ENCODE assay signal across 8 mouse cellular contexts in genomic region chr2:178098021-178098420, GRCm38 (mm10). TPM values are rescaled to one million over a fixed set of nuclear protein-coding genes. Genes with fewer than 3 reads are reported as not detected.
DNase-seq lines count a peak whose midpoint lies in the region; ATAC-seq and TF ChIP-seq lines count a peak whose summit lies in the region.

No protein-coding gene starts in this region.

- no peaks in the 10 kb centered on the region for H3K9me3 ChIP-seq in kidney, embryonic 16.5 days (ENCODE audit: low read length)
- no peaks in the 10 kb centered on the region for H3K9me3 ChIP-seq in limb, embryonic 11.5 days (ENCODE audit: control insufficient read depth, low read length)

- no peak for TF ChIP-seq POLR2A in kidney, adult 2 months (IDR thresholded peaks at IDR 0.05; ENCODE audit: low read depth, low read length)

- TF ChIP-seq CTCF in kidney, adult 2 months (conservative IDR thresholded peaks at IDR 0.05; ENCODE audit: insufficient read depth, insufficient read length, low read depth, low read length), result peak; percentile 69

- 11% methylated on average over 2 of the region's 2 CpGs for WGBS in kidney, adult 2 months
- 5% methylated on average over 2 of the region's 2 CpGs for WGBS in kidney, embryonic 16.5 days
- 7% methylated on average over 2 of the region's 2 CpGs for WGBS in limb, embryonic 11.5 days

- H3K27ac ChIP-seq in kidney, adult 2 months (ENCODE audit: insufficient read depth, low read depth, low read length), result no peak overlapping the region
- H3K27ac ChIP-seq in kidney, embryonic 16.5 days (ENCODE audit: low read length), result no peak overlapping the region
- H3K27ac ChIP-seq in limb, embryonic 11.5 days (replicated peaks; ENCODE audit: low read depth, low read length), result no peak overlapping the region

- no peak overlapping the region for H3K9ac ChIP-seq in kidney, embryonic 16.5 days (replicated peaks; ENCODE audit: low read length)
- H3K9ac ChIP-seq in limb, embryonic 11.5 days (ENCODE audit: low read length), result no peak overlapping the region

- no peaks in the 10 kb centered on the region for H3K4me1 ChIP-seq in kidney, adult 2 months (ENCODE audit: control insufficient read depth, insufficient read depth, low read length)
- H3K4me1 ChIP-seq in kidney, embryonic 16.5 days (ENCODE audit: insufficient read depth, low read length), result no peaks in the 10 kb centered on the region
- no peaks in the 10 kb centered on the region for H3K4me1 ChIP-seq in limb, embryonic 11.5 days (ENCODE audit: control insufficient read depth, insufficient read depth, low read length)

- no peak overlapping the region for H3K4me3 ChIP-seq in kidney, adult 2 months (ENCODE audit: insufficient read depth, low read depth, low read length)
- H3K4me3 ChIP-seq in kidney, embryonic 16.5 days (ENCODE audit: low read length), result no peak overlapping the region
- no peak overlapping the region for H3K4me3 ChIP-seq in limb, embryonic 11.5 days (ENCODE audit: low read depth, low read length)

- peak; percentile 59 for DNase-seq in kidney, adult 2 months
- peak; percentile 30 for DNase-seq in Muller cell, postnatal 12 days (ENCODE audit: inconsistent ontology term)
- peak; percentile 71 for DNase-seq in cerebellum, adult 9-11 months
- peak; percentile 84 for DNase-seq in limb, embryonic 11.5 days (ENCODE audit: low spot score)
- peak; percentile 66 for DNase-seq in right cerebral cortex, adult 18-20 months
- no peak for DNase-seq in gastrocnemius, postnatal 25 days

- ATAC-seq in kidney, embryonic 16.5 days (ENCODE audit: low FRiP score, low TSS enrichment), result no peak
- peak; percentile 74 to 76 for ATAC-seq in hematopoietic stem cell, adult 5-6 weeks (replicated peaks in 1 of 2; ENCODE audit: insufficient read depth in 1 of 2, low FRiP score in 2 of 2, low TSS enrichment in 1 of 2, low read depth in 1 of 2, poor library complexity in 2 of 2, severe bottlenecking in 2 of 2)
- no peak for ATAC-seq in limb, embryonic 11.5 days (ENCODE audit: insufficient number of reproducible peaks, low FRiP score, low TSS enrichment, low read depth)

- no peak overlapping the region for H3K4me2 ChIP-seq in kidney, embryonic 16.5 days (replicated peaks; ENCODE audit: low read depth, low read length)
- no peak overlapping the region for H3K4me2 ChIP-seq in limb, embryonic 11.5 days (ENCODE audit: low read depth, severe bottlenecking)

- no peaks in the 10 kb centered on the region for H3K36me3 ChIP-seq in kidney, adult 2 months (ENCODE audit: control insufficient read depth, insufficient read depth, low read length)
- no peaks in the 10 kb centered on the region for H3K36me3 ChIP-seq in kidney, embryonic 16.5 days (ENCODE audit: insufficient read depth, low read length)
- no peaks in the 10 kb centered on the region for H3K36me3 ChIP-seq in limb, embryonic 11.5 days (ENCODE audit: control insufficient read depth, insufficient read depth, low read length)

- H3K27me3 ChIP-seq in kidney, adult 2 months (replicated peaks; ENCODE audit: control insufficient read depth, insufficient read depth, low read length), result no peaks in the 10 kb centered on the region; the same call in 1 of the 2 replicates
- no peaks in the 10 kb centered on the region for H3K27me3 ChIP-seq in kidney, embryonic 16.5 days (ENCODE audit: insufficient read depth, low read length)
- H3K27me3 ChIP-seq in limb, embryonic 11.5 days (ENCODE audit: control insufficient read depth, insufficient read depth, low read length), result no peaks in the 10 kb centered on the region

RNA-seq across cellular contexts. Expression of gene Zfp931, which starts 19.7 kb away (rescaled TPM):
- 2.3 and 3.2 TPM in 2 replicates for polyA plus RNA-seq in kidney, adult 2 months (2012; rRNA removed)
- 18.3 and 19.9 TPM in 2 replicates for polyA plus RNA-seq in kidney, embryonic 16.5 days (2015; fragmentation: Nextera tagmentation; extraction: Ambion mirVana)
- 23.8 and 27.9 TPM in 2 replicates for total RNA-seq in hematopoietic stem cell, adult 5-6 weeks (2017)
- polyA plus RNA-seq in limb, embryonic 11.5 days (2014; fragmentation: Nextera tagmentation; extraction: Ambion mirVana), result 12.9 and 15.7 TPM in 2 replicates
- 10 to 100 TPM in 1 of 2 experiments, 1 to 10 TPM in 1; 9.3 to 11.1 TPM for total RNA-seq in gastrocnemius, postnatal 25 days (2021)

RNA-seq across cellular contexts. Expression of gene Phactr3, which starts 20.8 kb away (rescaled TPM):
- polyA plus RNA-seq in kidney, adult 2 months (2012; rRNA removed), result 0.05 and 0.17 TPM in 2 replicates
- polyA plus RNA-seq in kidney, embryonic 16.5 days (2015; fragmentation: Nextera tagmentation; extraction: Ambion mirVana), result 0.63 and 0.71 TPM in 2 replicates
- total RNA-seq in hematopoietic stem cell, adult 5-6 weeks (2017), result not detected in 2 replicates
- polyA plus RNA-seq in limb, embryonic 11.5 days (2014; fragmentation: Nextera tagmentation; extraction: Ambion mirVana), result 4.2 and 4.3 TPM in 2 replicates
- total RNA-seq in gastrocnemius, postnatal 25 days (2021), result not detected

Comparison
In these comparisons a context has a peak if more than half of its experiments do, and no peak if none do; other contexts are left out.
1. ATAC-seq: peak in hematopoietic stem cell, adult 5-6 weeks (2 of 2); none in kidney, embryonic 16.5 days (single experiment) and limb, embryonic 11.5 days (single experiment).